Mouse (Mus musculus): Measurements from ENCODE around the gene Msn. TPM values are rescaled to one million over a fixed set of nuclear protein-coding genes. Genes with fewer than 3 reads are reported as not detected.

The Msn gene
- total and polyA plus RNA-seq, 3 experiments, result 70.6 to 395 (median 234) TPM

GRCm38 (mm10) chrX:96119997-96120396, 24.2 kb downstream of the Msn start:
- Histone ChIP-seq H3K9me3 (replicated peaks) (no peaks in the 10 kb centered on the region), H3K4me1 (ENCODE audit: insufficient read depth, low read depth, low read length) (peaks cover 29% of the 10 kb centered on the region), H3K36me3 (replicated peaks) (peaks cover 42% of the 10 kb centered on the region), H3K4me3 (ENCODE audit: low read depth, low read length) (no peak overlapping the region), H3K27me3 (ENCODE audit: insufficient read depth, low read length) (no peaks in the 10 kb centered on the region)
- ATAC-seq (ENCODE audit: extremely low read depth, insufficient number of reproducible peaks, low FRiP score, poor library complexity, severe bottlenecking) (no peak), DNase-seq (ENCODE audit: low spot score) (no peak)
- TF ChIP-seq GATA1 (IDR thresholded peaks at IDR 0.05; ENCODE audit: borderline replicate concordance, low read length), result no peak
- no peak for TF ChIP-seq TAL1 (conservative IDR thresholded peaks at IDR 0.05; ENCODE audit: low read depth, low read length)
- no peak for TF ChIP-seq POLR2AphosphoS5 (IDR thresholded peaks at IDR 0.05; ENCODE audit: insufficient replicate concordance, low read depth, low read length)
- no peak for TF ChIP-seq CTCF (IDR thresholded peaks at IDR 0.05; ENCODE audit: low read depth, low read length)

GRCm38 (mm10) chrX:96121912-96122311, 26.1 kb downstream of the Msn start:
- ATAC-seq (ENCODE audit: extremely low read depth, insufficient number of reproducible peaks, low FRiP score, poor library complexity, severe bottlenecking) (no peak), DNase-seq (ENCODE audit: low spot score) (no peak)
- Histone ChIP-seq H3K4me3 (ENCODE audit: low read depth, low read length) (no peak overlapping the region), H3K9me3 (replicated peaks) (no peaks in the 10 kb centered on the region), H3K36me3 (replicated peaks) (peaks cover 33% of the 10 kb centered on the region), H3K27me3 (ENCODE audit: insufficient read depth, low read length) (no peaks in the 10 kb centered on the region), H3K4me1 (ENCODE audit: insufficient read depth, low read depth, low read length) (peaks cover 43% of the 10 kb centered on the region)
- TF ChIP-seq CTCF (IDR thresholded peaks at IDR 0.05; ENCODE audit: low read depth, low read length), result no peak
- no peak for TF ChIP-seq POLR2AphosphoS5 (IDR thresholded peaks at IDR 0.05; ENCODE audit: insufficient replicate concordance, low read depth, low read length)
- no peak for TF ChIP-seq TAL1 (conservative IDR thresholded peaks at IDR 0.05; ENCODE audit: low read depth, low read length)
- no peak for TF ChIP-seq GATA2 (IDR thresholded peaks at IDR 0.05; ENCODE audit: borderline replicate concordance, low read depth, low read length)
- no peak for TF ChIP-seq GATA1 (IDR thresholded peaks at IDR 0.05; ENCODE audit: borderline replicate concordance, low read length)

- H3K27me3 ChIP-seq (ENCODE audit: insufficient read depth, low read length), result no peaks in the 10 kb centered on the region
- peaks cover 28% of the 10 kb centered on the region for H3K36me3 ChIP-seq (replicated peaks)
- H3K9me3 ChIP-seq (replicated peaks), result no peaks in the 10 kb centered on the region
- no peak overlapping the region for H3K4me3 ChIP-seq (ENCODE audit: low read depth, low read length)
- ATAC-seq (ENCODE audit: extremely low read depth, insufficient number of reproducible peaks, low FRiP score, poor library complexity, severe bottlenecking), result no peak
- no peak for DNase-seq (ENCODE audit: low spot score)
- TF ChIP-seq GATA2 (IDR thresholded peaks at IDR 0.05; ENCODE audit: borderline replicate concordance, low read depth, low read length), result no peak
- TF ChIP-seq GATA1 (IDR thresholded peaks at IDR 0.05; ENCODE audit: borderline replicate concordance, low read length), result no peak
- no peak for TF ChIP-seq CTCF (IDR thresholded peaks at IDR 0.05; ENCODE audit: low read depth, low read length)
- no peak for TF ChIP-seq TAL1 (conservative IDR thresholded peaks at IDR 0.05; ENCODE audit: low read depth, low read length)
- TF ChIP-seq POLR2AphosphoS5 (IDR thresholded peaks at IDR 0.05; ENCODE audit: insufficient replicate concordance, low read depth, low read length), result no peak
- peaks cover 66% of the 10 kb centered on the region for H3K4me1 ChIP-seq (ENCODE audit: insufficient read depth, low read depth, low read length)
Observed at GRCm38 (mm10) chrX:96126803-96127202, 31.0 kb downstream of the Msn start.

GRCm38 (mm10) chrX:96130139-96130538, 34.3 kb downstream of the Msn start:
- DNase-seq (ENCODE audit: low spot score), result peak; percentile 59
- peak; percentile 67 for ATAC-seq (ENCODE audit: extremely low read depth, insufficient number of reproducible peaks, low FRiP score, poor library complexity, severe bottlenecking)

DNA sequence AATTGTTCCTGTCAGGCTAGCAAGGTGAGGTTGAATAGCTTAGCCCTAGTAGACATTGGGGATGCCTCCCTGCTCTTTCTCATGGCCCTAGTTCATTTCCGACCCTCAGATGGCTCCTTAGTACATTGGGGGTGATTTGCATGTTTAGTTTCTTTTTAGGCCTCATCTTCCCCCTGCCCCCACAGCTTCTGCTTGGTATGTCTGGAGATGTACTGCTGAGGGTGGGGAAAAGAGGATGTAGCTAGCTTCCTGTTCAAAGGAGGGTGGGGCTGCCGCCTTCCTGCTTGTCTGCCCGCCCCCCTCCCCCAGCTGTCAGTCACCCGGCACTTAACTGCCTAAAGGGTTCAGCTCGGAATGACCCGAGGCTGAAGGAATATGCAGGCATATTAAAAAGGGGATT, 34.8 kb downstream of the Msn start:
- DNase-seq (ENCODE audit: low spot score), result peak; percentile 18
- no peaks in the 10 kb centered on the region for H3K9me3 ChIP-seq (replicated peaks)
- H3K27me3 ChIP-seq (ENCODE audit: insufficient read depth, low read length), result no peaks in the 10 kb centered on the region
- peak; percentile 47 for ATAC-seq (ENCODE audit: extremely low read depth, insufficient number of reproducible peaks, low FRiP score, poor library complexity, severe bottlenecking)
- TF ChIP-seq CTCF (IDR thresholded peaks at IDR 0.05; ENCODE audit: low read depth, low read length), result no peak
- TF ChIP-seq GATA1 (IDR thresholded peaks at IDR 0.05; ENCODE audit: borderline replicate concordance, low read length), result no peak
- no peak for TF ChIP-seq POLR2AphosphoS5 (IDR thresholded peaks at IDR 0.05; ENCODE audit: insufficient replicate concordance, low read depth, low read length)
- no peak for TF ChIP-seq GATA2 (IDR thresholded peaks at IDR 0.05; ENCODE audit: borderline replicate concordance, low read depth, low read length)
- no peak for TF ChIP-seq TAL1 (conservative IDR thresholded peaks at IDR 0.05; ENCODE audit: low read depth, low read length)
- peaks cover 81% of the 10 kb centered on the region for H3K4me1 ChIP-seq (ENCODE audit: insufficient read depth, low read depth, low read length)
- peak overlapping the region; percentile 23; the same call in 1 of the 2 replicates for H3K4me3 ChIP-seq (ENCODE audit: low read depth, low read length)
- H3K36me3 ChIP-seq (replicated peaks), result peaks cover 15% of the 10 kb centered on the region

More at GRCm38 (mm10) chrX:96130139-96130538, 34.3 kb downstream of the Msn start:
- peaks cover 79% of the 10 kb centered on the region for H3K4me1 ChIP-seq (ENCODE audit: insufficient read depth, low read depth, low read length)
- H3K27me3 ChIP-seq (ENCODE audit: insufficient read depth, low read length), result no peaks in the 10 kb centered on the region
- no peaks in the 10 kb centered on the region for H3K9me3 ChIP-seq (replicated peaks)
- TF ChIP-seq CTCF (IDR thresholded peaks at IDR 0.05; ENCODE audit: low read depth, low read length), result no peak
- TF ChIP-seq POLR2AphosphoS5 (IDR thresholded peaks at IDR 0.05; ENCODE audit: insufficient replicate concordance, low read depth, low read length), result no peak
- H3K4me3 ChIP-seq (ENCODE audit: low read depth, low read length), result no peak overlapping the region; the same call in 1 of the 2 replicates
- peaks cover 15% of the 10 kb centered on the region for H3K36me3 ChIP-seq (replicated peaks)

GRCm38 (mm10) chrX:96133260-96133659, 37.4 kb downstream of the Msn start:
- no peak for TF ChIP-seq CTCF (IDR thresholded peaks at IDR 0.05; ENCODE audit: low read depth, low read length)
- Histone ChIP-seq H3K36me3 (replicated peaks) (peaks cover 17% of the 10 kb centered on the region), H3K27me3 (ENCODE audit: insufficient read depth, low read length) (no peaks in the 10 kb centered on the region), H3K4me1 (ENCODE audit: insufficient read depth, low read depth, low read length) (peaks cover 72% of the 10 kb centered on the region), H3K9me3 (replicated peaks) (no peaks in the 10 kb centered on the region), H3K4me3 (ENCODE audit: low read depth, low read length) (no peak overlapping the region; the same call in 1 of the 2 replicates)
- no peak for DNase-seq (ENCODE audit: low spot score)
- no peak for ATAC-seq (ENCODE audit: extremely low read depth, insufficient number of reproducible peaks, low FRiP score, poor library complexity, severe bottlenecking)

- peak; percentile 15 for DNase-seq (ENCODE audit: low spot score)
- Histone ChIP-seq H3K36me3 (replicated peaks) (peaks cover 12% of the 10 kb centered on the region), H3K27me3 (ENCODE audit: insufficient read depth, low read length) (no peaks in the 10 kb centered on the region), H3K4me3 (ENCODE audit: low read depth, low read length) (no peak overlapping the region; the same call in 1 of the 2 replicates), H3K9me3 (replicated peaks) (no peaks in the 10 kb centered on the region), H3K4me1 (ENCODE audit: insufficient read depth, low read depth, low read length) (peaks cover 66% of the 10 kb centered on the region)
- TF ChIP-seq GATA1 (IDR thresholded peaks at IDR 0.05; ENCODE audit: borderline replicate concordance, low read length) (no peak), CTCF (IDR thresholded peaks at IDR 0.05; ENCODE audit: low read depth, low read length) (no peak), GATA2 (IDR thresholded peaks at IDR 0.05; ENCODE audit: borderline replicate concordance, low read depth, low read length) (no peak), POLR2AphosphoS5 (IDR thresholded peaks at IDR 0.05; ENCODE audit: insufficient replicate concordance, low read depth, low read length) (no peak), TAL1 (conservative IDR thresholded peaks at IDR 0.05; ENCODE audit: low read depth, low read length) (peak; percentile 65)
- peak; percentile 55 for ATAC-seq (ENCODE audit: extremely low read depth, insufficient number of reproducible peaks, low FRiP score, poor library complexity, severe bottlenecking)
Observed at GRCm38 (mm10) chrX:96134243-96134661, 38.4 kb downstream of the Msn start.
